ENCODE assay signal across 7 mouse cellular contexts in genomic region chr17:29436484-29436870, GRCm38 (mm10). TPM values are rescaled to one million over a fixed set of nuclear protein-coding genes. Genes with fewer than 3 reads are reported as not detected.
DNase-seq lines count a peak whose midpoint lies in the region; ATAC-seq and TF ChIP-seq lines count a peak whose summit lies in the region.
"Not testable (repeated sequence)": the region's sequence is repeated elsewhere in the genome, so short reads cannot be mapped to it uniquely, and the experiment has no call there.

No protein-coding gene starts in this region.

- peak overlapping the region; percentile 70 for H3K4me2 ChIP-seq in forebrain, embryonic 16.5 days (ENCODE audit: low read length)
- peak overlapping the region; percentile 43 for H3K4me2 ChIP-seq in kidney, embryonic 14.5 days (replicated peaks; ENCODE audit: low read depth, low read length)
- H3K4me2 ChIP-seq in liver, embryonic 12.5 days = peak overlapping the region; percentile 69
- peak overlapping the region; percentile 53 for H3K4me2 ChIP-seq in midbrain, embryonic 11.5 days

- not testable (repeated sequence) for TF ChIP-seq CTCF in olfactory bulb, adult 2 months (IDR thresholded peaks at IDR 0.05; ENCODE audit: insufficient read depth, low read depth, low read length)

- H3K36me3 ChIP-seq in embryonic facial prominence, embryonic 10.5 days (replicated peaks); forebrain, embryonic 16.5 days (ENCODE audit: control insufficient read depth, insufficient read depth); hindbrain, embryonic 10.5 days; kidney, embryonic 14.5 days (ENCODE audit: control insufficient read depth, insufficient read depth, low read length); liver, embryonic 12.5 days; midbrain, embryonic 11.5 days (ENCODE audit: control insufficient read depth, insufficient read depth, low read length): not testable (repeated sequence)

- H3K9ac ChIP-seq in forebrain, embryonic 16.5 days (replicated peaks; ENCODE audit: low read depth, low read length) = peak overlapping the region; percentile 70
- peak overlapping the region; percentile 40; the same call in 1 of the 2 replicates for H3K9ac ChIP-seq in kidney, embryonic 14.5 days (ENCODE audit: low read depth, low read length)
- peak overlapping the region; percentile 85 for H3K9ac ChIP-seq in liver, embryonic 12.5 days
- H3K9ac ChIP-seq in midbrain, embryonic 11.5 days (ENCODE audit: low read length) = peak overlapping the region; percentile 58

- not testable (repeated sequence) for TF ChIP-seq POLR2A in olfactory bulb, adult 2 months (IDR thresholded peaks at IDR 0.05; ENCODE audit: insufficient read depth, low read depth, low read length)

- H3K9me3 ChIP-seq in embryonic facial prominence, embryonic 10.5 days; forebrain, embryonic 16.5 days (ENCODE audit: control insufficient read depth, low read length); hindbrain, embryonic 10.5 days; kidney, embryonic 14.5 days (ENCODE audit: control insufficient read depth, low read length); liver, embryonic 12.5 days (replicated peaks); midbrain, embryonic 11.5 days (ENCODE audit: control insufficient read depth, low read length): not testable (repeated sequence)

- peak overlapping the region; percentile 60 for H3K4me3 ChIP-seq in embryonic facial prominence, embryonic 10.5 days
- H3K4me3 ChIP-seq in forebrain, embryonic 16.5 days (replicated peaks; ENCODE audit: low read length) = peak overlapping the region; percentile 47
- peak overlapping the region; percentile 47 for H3K4me3 ChIP-seq in hindbrain, embryonic 10.5 days
- peak overlapping the region; percentile 26 for H3K4me3 ChIP-seq in kidney, embryonic 14.5 days (ENCODE audit: low read length)
- peak overlapping the region; percentile 66 for H3K4me3 ChIP-seq in liver, embryonic 12.5 days
- not testable (repeated sequence) for H3K4me3 ChIP-seq in midbrain, embryonic 11.5 days (ENCODE audit: low read depth, low read length)
- H3K4me3 ChIP-seq in olfactory bulb, adult 2 months (ENCODE audit: insufficient read depth, low read depth, low read length) = peak overlapping the region; percentile 57

- not testable (repeated sequence) for H3K27me3 ChIP-seq in embryonic facial prominence, embryonic 10.5 days (replicated peaks; ENCODE audit: low read depth, poor library complexity, severe bottlenecking); forebrain, embryonic 16.5 days (replicated peaks; ENCODE audit: control insufficient read depth, insufficient read depth, low read length); hindbrain, embryonic 10.5 days (ENCODE audit: insufficient read depth, poor library complexity, severe bottlenecking); kidney, embryonic 14.5 days (ENCODE audit: control insufficient read depth, insufficient read depth, low read length); liver, embryonic 12.5 days (replicated peaks); midbrain, embryonic 11.5 days (ENCODE audit: control insufficient read depth, insufficient read depth, low read length)

- H3K4me1 ChIP-seq in embryonic facial prominence, embryonic 10.5 days = peaks cover 73% of the 10 kb centered on the region
- H3K4me1 ChIP-seq in forebrain, embryonic 16.5 days (replicated peaks; ENCODE audit: control insufficient read depth, insufficient read depth, low read length) = peaks cover 20% of the 10 kb centered on the region
- peaks cover 77% of the 10 kb centered on the region for H3K4me1 ChIP-seq in hindbrain, embryonic 10.5 days (replicated peaks)
- peaks cover 23% of the 10 kb centered on the region for H3K4me1 ChIP-seq in kidney, embryonic 14.5 days (ENCODE audit: control insufficient read depth, insufficient read depth, low read length)
- peaks cover 99% of the 10 kb centered on the region for H3K4me1 ChIP-seq in liver, embryonic 12.5 days
- H3K4me1 ChIP-seq in midbrain, embryonic 11.5 days (ENCODE audit: control insufficient read depth, insufficient read depth, low read length) = peaks cover 12% of the 10 kb centered on the region
- H3K4me1 ChIP-seq in olfactory bulb, adult 2 months (ENCODE audit: control insufficient read depth, insufficient read depth, low read length) = not testable (repeated sequence)

- H3K27ac ChIP-seq in embryonic facial prominence, embryonic 10.5 days (replicated peaks) = peak overlapping the region; percentile 89
- H3K27ac ChIP-seq in forebrain, embryonic 16.5 days (ENCODE audit: low read length) = peak overlapping the region; percentile 74
- H3K27ac ChIP-seq in hindbrain, embryonic 10.5 days = peak overlapping the region; percentile 86
- peak overlapping the region; percentile 73 for H3K27ac ChIP-seq in kidney, embryonic 14.5 days (ENCODE audit: low read depth, low read length)
- H3K27ac ChIP-seq in liver, embryonic 12.5 days = peak overlapping the region; percentile 99
- H3K27ac ChIP-seq in midbrain, embryonic 11.5 days (ENCODE audit: low read depth, low read length) = peak overlapping the region; percentile 95
- H3K27ac ChIP-seq in olfactory bulb, adult 2 months (ENCODE audit: insufficient read depth, low read depth, low read length) = peak overlapping the region; percentile 86

- WGBS in embryonic facial prominence, embryonic 10.5 days = 66% methylated on average over 9 of the region's 9 CpGs
- WGBS in forebrain, embryonic 16.5 days = 70% methylated on average over 9 of the region's 9 CpGs
- WGBS in hindbrain, embryonic 10.5 days = 62% methylated on average over 9 of the region's 9 CpGs
- 68% methylated on average over 8 of the region's 9 CpGs for WGBS in kidney, embryonic 14.5 days
- WGBS in liver, embryonic 12.5 days (ENCODE audit: insufficient replicate concordance) = 70% methylated on average over 9 of the region's 9 CpGs
- 67% methylated on average over 8 of the region's 9 CpGs for WGBS in midbrain, embryonic 11.5 days
- 83% methylated on average over 9 of the region's 9 CpGs for WGBS in olfactory bulb, adult 2 months

- not testable (repeated sequence) for DNase-seq in embryonic facial prominence, embryonic 10.5 days (ENCODE audit: low spot score); hindbrain, embryonic 10.5 days (ENCODE audit: low spot score); midbrain, embryonic 11.5 days (ENCODE audit: low spot score, missing footprints)

- not testable (repeated sequence) for ATAC-seq in forebrain, embryonic 16.5 days; liver, embryonic 12.5 days; midbrain, embryonic 11.5 days (ENCODE audit: low FRiP score)
- 0 out of 2 replicates have a peak, but pooled peaks have one; percentile 12 for ATAC-seq in kidney, embryonic 14.5 days (ENCODE audit: low FRiP score, low TSS enrichment)

RNA-seq across cellular contexts. Expression of gene Pim1, which starts 54.1 kb away (rescaled TPM):
- 31.6 and 33.2 TPM in 2 replicates for polyA plus RNA-seq in embryonic facial prominence, embryonic 10.5 days (2016; fragmentation: Nextera tagmentation; extraction: Ambion mirVana)
- 11.4 and 11.8 TPM in 2 replicates for polyA plus RNA-seq in forebrain, embryonic 16.5 days (2015; fragmentation: Nextera tagmentation; extraction: Ambion mirVana)
- 25.0 and 30.5 TPM in 2 replicates for polyA plus RNA-seq in hindbrain, embryonic 10.5 days (2016; fragmentation: Nextera tagmentation; extraction: Ambion mirVana)
- polyA plus RNA-seq in kidney, embryonic 14.5 days (2014; fragmentation: Nextera tagmentation; extraction: Ambion mirVana) = 12.6 and 15.6 TPM in 2 replicates
- 112 and 114 TPM in 2 replicates for polyA plus RNA-seq in liver, embryonic 12.5 days (2016; fragmentation: Nextera tagmentation; extraction: Ambion mirVana)
- 16.0 and 19.7 TPM in 2 replicates for polyA plus RNA-seq in midbrain, embryonic 11.5 days (2014; fragmentation: Nextera tagmentation; extraction: Ambion mirVana)
- not detected in 2 replicates for polyA plus RNA-seq in olfactory bulb, adult 2 months (2012; ENCODE audit: insufficient read depth, insufficient read length, low replicate concordance, missing spikeins)
